Mouse (Mus musculus) neural tube, embryonic 15.5 days (tissue): ENCODE data around the gene Dvl1. TPM values are rescaled to one million over a fixed set of nuclear protein-coding genes. Genes with fewer than 3 reads are reported as not detected.
A peak's percentile ranks its signal among the peaks of the same experiment; 100 is the strongest.

Source experiments
- ATAC-seq: fragments of 200-750 bp; cut with Nextera tagmentation; 2 replicates; pipeline ENCODE4 v1.8.0; 2017; ENCODE audit warnings: mild to moderate bottlenecking, moderate TSS enrichment, moderate library complexity; ENCODE audit not compliant: low FRiP score
- H3K27ac ChIP-seq: fragments of 300-500 bp; sonication (generic); replicated peaks from 2 replicates; pipeline ENCODE4 v1.5.1; 2015; ENCODE audit warnings: mild to moderate bottlenecking, inconsistent platforms
- H3K27me3 ChIP-seq: fragments of 300-500 bp; sonication (generic); replicated peaks from 2 replicates; pipeline ENCODE4 v1.6.1; 2015; ENCODE audit warnings: inconsistent platforms
- H3K36me3 ChIP-seq: fragments of 300-500 bp; sonication (generic); 2 replicates; pipeline ENCODE4 v1.6.1; 2015; ENCODE audit warnings: inconsistent platforms
- H3K4me1 ChIP-seq: fragments of 300-500 bp; sonication (generic); 2 replicates; pipeline ENCODE4 v1.6.1; 2015; ENCODE audit warnings: inconsistent platforms
- H3K4me2 ChIP-seq: fragments of 300-500 bp; sonication (generic); 2 replicates; pipeline ENCODE4 v1.6.1; 2015; ENCODE audit warnings: inconsistent platforms, mild to moderate bottlenecking, moderate library complexity
- H3K4me3 ChIP-seq: fragments of 300-500 bp; sonication (generic); replicated peaks from 2 replicates; pipeline ENCODE4 v1.5.1; 2015; ENCODE audit warnings: mild to moderate bottlenecking, inconsistent platforms
- H3K9ac ChIP-seq: fragments of 300-500 bp; sonication (generic); replicated peaks from 2 replicates; pipeline ENCODE4 v1.6.1; 2015; ENCODE audit warnings: mild to moderate bottlenecking, inconsistent platforms
- H3K9me3 ChIP-seq: fragments of 300-500 bp; sonication (generic); replicated peaks from 2 replicates; pipeline ENCODE4 v1.6.1; 2016; ENCODE audit warnings: inconsistent platforms
- WGBS: fragments of 180-500 bp; shearing (Covaris S2); methylation state at CpG from one replicate; pipeline ENCODE4 v1.1.7; 2015; ENCODE audit warnings: mixed read lengths; 5-methylcytosine and 5-hydroxymethylcytosine counted together
- polyA plus RNA-seq: library from polyadenylated mRNA; unstranded; fragments of >200 nt; fragmentation: Nextera tagmentation; extraction: Ambion mirVana; gene quantifications from 2 replicates; pipeline ENCODE4 v1.2.1, GENCODE M21; 2015

Gene Dvl1
- polyA plus RNA-seq, 1 experiment from 2014 or later: 28.6 TPM

- Histone ChIP-seq H3K9me3 (no peaks in the 10 kb centered on the region), H3K4me1 (peaks cover 11% of the 10 kb centered on the region), H3K27me3 (no peaks in the 10 kb centered on the region), H3K4me3 (no peak overlapping the region), H3K9ac (no peak overlapping the region), H3K27ac (no peak overlapping the region), H3K36me3 (peaks cover 79% of the 10 kb centered on the region), H3K4me2 (no peak overlapping the region)
- ATAC-seq: no peak
- WGBS: 97% methylated on average over 12 of the region's 12 CpGs
These were observed 8.9 kb downstream of the Dvl1 start for GRCm38 (mm10) chr4:155856071-155856470.

- H3K4me2 ChIP-seq: no peak overlapping the region
- H3K27ac ChIP-seq: no peak overlapping the region
- no peaks in the 10 kb centered on the region for H3K27me3 ChIP-seq
- ATAC-seq: no peak
- 86% methylated on average over 3 of the region's 3 CpGs for whole genome bisulfite sequencing
- H3K4me1 ChIP-seq: peaks cover 4% of the 10 kb centered on the region; the same call in 1 of the 2 replicates
- no peak overlapping the region for H3K9ac ChIP-seq
- no peak overlapping the region for H3K4me3 ChIP-seq
- no peaks in the 10 kb centered on the region for H3K9me3 ChIP-seq
- H3K36me3 ChIP-seq: peaks cover 87% of the 10 kb centered on the region
These were observed 9.7 kb downstream of the Dvl1 start for GRCm38 (mm10) chr4:155856881-155857280.

- Histone ChIP-seq H3K36me3 (peaks cover 78% of the 10 kb centered on the region), H3K9ac (no peak overlapping the region)
- WGBS: 33% methylated on average over 13 of the region's 13 CpGs
These were observed 12.1 kb downstream of the Dvl1 start for GRCm38 (mm10) chr4:155859318-155859717.

DNA sequence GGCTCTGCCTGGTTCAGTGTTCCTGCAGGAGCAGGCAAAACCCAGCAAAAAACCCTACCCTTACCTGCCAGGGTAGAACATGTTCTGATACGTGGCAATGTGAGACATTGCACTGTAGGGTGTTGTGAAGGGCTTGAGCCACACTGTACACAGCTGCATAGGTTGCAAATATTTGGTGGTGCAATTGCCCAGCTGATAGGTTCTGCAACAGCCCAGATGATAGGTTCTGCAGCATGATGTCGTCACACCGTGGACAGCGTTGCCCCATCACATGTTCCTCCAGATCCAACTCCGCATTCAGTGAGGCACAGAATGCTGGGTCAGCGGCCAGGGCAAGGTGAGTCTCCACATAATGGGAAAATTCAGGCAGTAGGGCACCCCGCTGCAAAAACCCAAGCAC, 14.6 kb downstream of the Dvl1 start:
- Histone ChIP-seq H3K27ac (no peak overlapping the region), H3K9ac (no peak overlapping the region), H3K27me3 (no peaks in the 10 kb centered on the region), H3K36me3 (peaks cover 70% of the 10 kb centered on the region), H3K9me3 (no peaks in the 10 kb centered on the region), H3K4me2 (no peak overlapping the region), H3K4me3 (no peak overlapping the region), H3K4me1 (no peaks in the 10 kb centered on the region)
- 92% methylated on average over 7 of the region's 7 CpGs for WGBS
- no peak for ATAC-seq

More at GRCm38 (mm10) chr4:155859318-155859717, 12.1 kb downstream of the Dvl1 start:
- no peaks in the 10 kb centered on the region for H3K27me3 ChIP-seq
- no peaks in the 10 kb centered on the region for H3K4me1 ChIP-seq
- H3K4me2 ChIP-seq: no peak overlapping the region
- H3K9me3 ChIP-seq: no peaks in the 10 kb centered on the region
- no peak for ATAC-seq
- H3K4me3 ChIP-seq: no peak overlapping the region
- no peak overlapping the region for H3K27ac ChIP-seq

- Histone ChIP-seq H3K27me3 (no peaks in the 10 kb centered on the region), H3K4me3 (no peak within 1 kb of the TSS), H3K27ac (no peak within 1 kb of the TSS), H3K4me1 (peaks cover 2% of the 10 kb centered on the region), H3K9me3 (no peaks in the 10 kb centered on the region), H3K36me3 (peaks cover 66% of the 10 kb centered on the region), H3K9ac (no peak within 1 kb of the TSS), H3K4me2 (no peak within 1 kb of the TSS)
- ATAC-seq: no peak
- 81% methylated on average over 5 of the region's 5 CpGs for whole genome bisulfite sequencing
These were observed 15.8 kb downstream of the Dvl1 start, which contains the start of gene Tas1r3 for GRCm38 (mm10) chr4:155863001-155863400. Gene Tas1r3 (minus strand): TSS chr4:155863362.

DNA sequence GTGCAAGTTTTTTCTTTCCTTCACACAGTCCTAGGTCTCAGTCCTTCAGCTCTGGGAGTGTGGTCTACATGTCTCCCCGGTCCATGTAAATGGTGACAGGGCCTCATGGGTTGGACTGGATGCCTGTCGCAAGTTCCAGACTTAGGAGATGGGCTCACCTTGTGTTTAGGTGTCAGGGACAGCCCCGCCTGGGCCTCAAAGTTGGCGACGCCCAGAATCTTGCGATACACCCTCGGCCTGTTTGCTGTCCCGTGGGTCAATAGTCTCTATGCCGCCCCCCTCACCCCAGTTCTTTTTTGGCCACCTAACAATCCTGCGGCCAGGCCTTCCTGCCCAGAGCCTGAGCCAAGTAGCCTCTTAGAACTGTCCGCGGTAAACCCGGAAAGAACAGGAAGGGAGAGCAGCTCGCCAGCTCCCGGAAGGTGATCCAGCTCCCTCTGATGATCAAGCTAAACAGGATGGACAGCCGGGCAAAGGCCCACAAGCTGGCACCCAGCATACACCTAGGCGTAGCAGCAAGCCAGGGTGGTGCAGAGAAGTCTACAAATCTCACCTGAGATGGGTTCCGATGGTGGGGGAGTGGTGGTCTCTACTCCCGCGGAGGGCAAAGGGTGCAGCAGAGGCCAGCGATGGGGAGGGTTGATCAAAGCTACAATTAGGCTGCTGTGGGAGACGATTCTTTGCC, 21.6 kb downstream of the Dvl1 start:
- 11% methylated on average over 22 of the region's 22 CpGs for WGBS

DNA sequence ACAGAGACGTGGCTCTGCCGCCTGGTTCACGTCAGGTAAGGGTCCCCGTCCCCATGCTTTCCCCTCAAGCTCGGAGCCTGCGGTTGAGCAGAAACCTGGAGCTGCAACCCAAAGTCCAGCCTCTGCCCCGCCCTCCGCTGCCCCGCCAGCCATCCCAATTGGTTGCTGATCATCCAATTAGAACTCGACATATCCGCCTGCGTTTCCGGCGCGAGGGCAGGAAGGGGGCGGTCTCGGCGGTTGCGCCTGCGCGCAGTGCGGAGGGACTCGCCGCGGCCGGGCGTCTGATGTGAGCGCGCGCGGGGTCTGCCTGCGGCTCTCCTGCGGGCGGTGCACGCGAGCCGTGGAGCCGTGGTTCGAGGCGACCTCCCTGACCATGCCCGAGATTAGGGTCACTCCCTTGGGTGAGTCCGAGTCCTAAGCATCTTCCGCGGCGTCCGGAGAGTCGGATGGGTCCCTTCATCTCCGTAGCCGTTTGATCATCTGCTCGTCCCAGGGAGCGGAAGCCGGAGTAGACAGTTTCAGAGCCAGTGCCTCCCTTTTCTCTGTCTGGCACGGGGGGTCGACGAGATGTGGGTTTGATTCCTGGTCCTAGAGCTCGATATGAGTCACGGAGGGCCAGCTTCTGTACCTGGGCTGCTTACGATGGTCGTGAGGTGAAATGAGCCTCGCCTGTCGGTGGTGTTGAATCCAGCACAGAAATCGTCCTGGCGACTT, 22.3 kb downstream of the Dvl1 start, which contains the start of the genes Cptp and Ints11:
TSS of gene Cptp (minus strand) at position 124 of the 717 bp plus-strand sequence.
TSS of gene Ints11 (plus strand) at position 230 of the 717 bp plus-strand sequence.
- Histone ChIP-seq H3K4me3 (peak within 1 kb of the TSS; percentile 86), H3K36me3 (peaks cover 53% of the 10 kb centered on the region), H3K4me2 (peak within 1 kb of the TSS; percentile 92), H3K9me3 (no peaks in the 10 kb centered on the region), H3K9ac (peak within 1 kb of the TSS; percentile 84), H3K27ac (peak within 1 kb of the TSS; percentile 83), H3K27me3 (no peaks in the 10 kb centered on the region), H3K4me1 (peaks cover 32% of the 10 kb centered on the region)
- peak; percentile 96 for ATAC-seq
- WGBS: under 1% methylated on average over 63 of the region's 63 CpGs

More for the DNA sequence above, 21.6 kb downstream of the Dvl1 start:
- H3K9me3 ChIP-seq: no peaks in the 10 kb centered on the region
- H3K4me2 ChIP-seq: peak overlapping the region; percentile 92
- H3K27ac ChIP-seq: peak overlapping the region; percentile 58
- H3K4me1 ChIP-seq: peaks cover 32% of the 10 kb centered on the region
- H3K4me3 ChIP-seq: peak overlapping the region; percentile 86
- peak overlapping the region; percentile 84 for H3K9ac ChIP-seq
- H3K36me3 ChIP-seq: peaks cover 47% of the 10 kb centered on the region
- no peaks in the 10 kb centered on the region for H3K27me3 ChIP-seq
- ATAC-seq: no peak; the same call in 1 of the 2 replicates

- no peak for ATAC-seq
- Histone ChIP-seq H3K27ac (no peak overlapping the region), H3K36me3 (peaks cover 55% of the 10 kb centered on the region), H3K9ac (no peak overlapping the region), H3K9me3 (no peaks in the 10 kb centered on the region), H3K27me3 (no peaks in the 10 kb centered on the region), H3K4me2 (no peak overlapping the region), H3K4me3 (no peak overlapping the region), H3K4me1 (peaks cover 32% of the 10 kb centered on the region)
- 96% methylated on average over 7 of the region's 7 CpGs for WGBS
These were observed 24.2 kb downstream of the Dvl1 start for GRCm38 (mm10) chr4:155871404-155871803.

GRCm38 (mm10) chr4:155883587-155883986, 36.4 kb downstream of the Dvl1 start:
- Histone ChIP-seq H3K4me1 (no peaks in the 10 kb centered on the region), H3K9ac (no peak overlapping the region), H3K9me3 (no peaks in the 10 kb centered on the region), H3K36me3 (peaks cover 46% of the 10 kb centered on the region), H3K27ac (no peak overlapping the region), H3K4me2 (no peak overlapping the region), H3K27me3 (no peaks in the 10 kb centered on the region), H3K4me3 (no peak overlapping the region)
- ATAC-seq: no peak
- WGBS: 87% methylated on average over 3 of the region's 3 CpGs

DNA sequence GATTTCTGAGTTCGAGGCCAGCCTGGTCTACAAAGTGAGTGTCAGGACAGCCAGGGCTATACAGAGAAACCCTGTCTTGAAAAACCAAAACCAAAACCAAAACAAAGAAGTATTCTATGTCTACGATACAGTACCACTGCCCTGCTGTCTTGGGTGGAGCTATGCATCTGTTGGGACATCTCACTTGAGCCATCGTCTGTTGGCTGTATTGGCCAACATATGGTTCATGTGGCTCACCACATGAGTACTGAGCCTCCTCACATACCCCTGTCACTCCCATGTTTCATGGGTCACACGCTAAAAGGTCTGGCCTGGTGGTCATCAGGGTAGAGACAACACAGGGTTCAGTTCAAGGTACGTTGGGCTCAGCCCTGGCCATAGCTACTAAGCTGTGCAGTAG, 39.1 kb downstream of the Dvl1 start:
- H3K4me2 ChIP-seq: no peak overlapping the region
- no peak overlapping the region for H3K4me3 ChIP-seq
- no peaks in the 10 kb centered on the region for H3K27me3 ChIP-seq
- ATAC-seq: no peak
- peaks cover 18% of the 10 kb centered on the region for H3K4me1 ChIP-seq
- peaks cover 56% of the 10 kb centered on the region for H3K36me3 ChIP-seq
- no peak overlapping the region for H3K9ac ChIP-seq
- WGBS: 97% methylated on average over 5 of the region's 5 CpGs
- no peak overlapping the region for H3K27ac ChIP-seq
- H3K9me3 ChIP-seq: no peaks in the 10 kb centered on the region

DNA sequence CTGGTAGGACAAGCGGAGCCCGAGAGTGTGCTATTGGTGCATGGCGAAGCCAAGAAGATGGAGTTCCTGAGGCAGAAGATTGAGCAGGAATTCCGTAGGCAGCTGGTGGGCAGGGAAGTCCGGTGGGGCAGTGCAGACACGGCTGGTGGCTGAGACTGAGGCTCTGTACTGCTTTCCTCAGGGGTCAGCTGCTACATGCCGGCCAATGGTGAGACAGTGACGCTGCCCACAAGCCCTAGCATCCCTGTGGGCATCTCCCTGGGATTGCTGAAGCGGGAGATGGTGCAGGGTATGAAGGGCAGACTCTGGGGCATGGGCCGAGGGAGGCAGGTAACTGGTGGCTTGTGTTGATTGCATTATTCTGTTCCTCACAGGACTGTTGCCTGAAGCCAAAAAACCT, 40.5 kb downstream of the Dvl1 start:
- no peak overlapping the region for H3K4me2 ChIP-seq
- no peaks in the 10 kb centered on the region for H3K27me3 ChIP-seq
- no peak for ATAC-seq
- no peak overlapping the region for H3K4me3 ChIP-seq
- H3K27ac ChIP-seq: no peak overlapping the region
- H3K9ac ChIP-seq: no peak overlapping the region
- WGBS: 89% methylated on average over 10 of the region's 10 CpGs
- peaks cover 19% of the 10 kb centered on the region for H3K4me1 ChIP-seq
- H3K9me3 ChIP-seq: no peaks in the 10 kb centered on the region
- peaks cover 52% of the 10 kb centered on the region for H3K36me3 ChIP-seq

- Histone ChIP-seq H3K4me1 (peaks cover 24% of the 10 kb centered on the region), H3K9ac (no peak overlapping the region), H3K4me3 (no peak overlapping the region), H3K27me3 (no peaks in the 10 kb centered on the region), H3K4me2 (no peak overlapping the region), H3K9me3 (no peaks in the 10 kb centered on the region), H3K27ac (no peak overlapping the region), H3K36me3 (peaks cover 52% of the 10 kb centered on the region)
- WGBS: 94% methylated on average over 9 of the region's 9 CpGs
- no peak for ATAC-seq
These were observed 41.0 kb downstream of the Dvl1 start for GRCm38 (mm10) chr4:155888181-155888580.
